Mouse (Mus musculus): ENCODE measurements around the gene Foxk1. TPM values are rescaled to one million over a fixed set of nuclear protein-coding genes. Genes with fewer than 3 reads are reported as not detected.
A peak's percentile ranks its signal among the peaks of the same experiment; 100 is the strongest.

The Foxk1 gene
- polyA plus RNA-seq, 1 experiment from 2014 or later, result 29.3 TPM

- ATAC-seq (peak; percentile 77), DNase-seq (ENCODE audit: low read depth, low spot score) (peak; percentile 75)
- ChIA-PET CTCF (interaction anchor here (3.2 kb wide), 1 partner anchor 16 kb away, joined by 16 read pairs; no protein-coding TSS in a partner anchor), POLR2A (interaction anchor here (0.6 to 1.8 kb wide), 2 partner anchors 18 to 61 kb away, joined by 3 to 6 read pairs; no protein-coding TSS in a partner anchor)
- in situ Hi-C loops (cut with MboI; ENCODE audit: low pct_unique_long_range_greater_than_20kb), result no loop called here
- no peaks in the 10 kb centered on the region for H3K27me3 ChIP-seq
- TF ChIP-seq CTCF (IDR thresholded peaks at IDR 0.05), result no peak
These were observed 62.5 kb downstream of the Foxk1 start, which contains the start of gene Ap5z1 for GRCm38 (mm10) chr5:142463461-142464454. TSS of gene Ap5z1 (plus strand) at chr5:142463944.

- POLR2A ChIA-PET, result no interaction called here
These were observed 67.1 kb downstream of the Foxk1 start for GRCm38 (mm10) chr5:142468375-142468774.

GRCm38 (mm10) chr5:142469796-142470195 lies 68.5 kb downstream of the Foxk1 start:
- no peak for TF ChIP-seq CTCF (IDR thresholded peaks at IDR 0.05)
- DNase-seq (ENCODE audit: low read depth, low spot score), result no peak
- in situ Hi-C loops (cut with MboI; ENCODE audit: low pct_unique_long_range_greater_than_20kb), result no loop called here
- no peak for ATAC-seq
- ChIA-PET CTCF (interaction anchor here (2.0 kb wide), 1 partner anchor 9 kb away, joined by 8 read pairs; no protein-coding TSS in a partner anchor), POLR2A (no interaction called here)
- no peaks in the 10 kb centered on the region for H3K27me3 ChIP-seq

More at GRCm38 (mm10) chr5:142468375-142468774, 67.1 kb downstream of the Foxk1 start:
- no peak for TF ChIP-seq CTCF (IDR thresholded peaks at IDR 0.05)
- CTCF ChIA-PET, result interaction anchor here (2.0 kb wide), 1 partner anchor 10 kb away, joined by 8 read pairs; no protein-coding TSS in a partner anchor
- in situ Hi-C loops (cut with MboI; ENCODE audit: low pct_unique_long_range_greater_than_20kb), result no loop called here
- H3K27me3 ChIP-seq, result no peaks in the 10 kb centered on the region
- DNase-seq (ENCODE audit: low read depth, low spot score) (no peak), ATAC-seq (no peak)

GRCm38 (mm10) chr5:142473696-142474095 lies 72.4 kb downstream of the Foxk1 start:
- DNase-seq (ENCODE audit: low read depth, low spot score) (no peak), ATAC-seq (no peak)
- CTCF ChIA-PET, result interaction anchor here (1.4 kb wide), 1 partner anchor 9 kb away, joined by 3 read pairs; no protein-coding TSS in a partner anchor
- TF ChIP-seq CTCF (IDR thresholded peaks at IDR 0.05), result no peak
- in situ Hi-C loops (cut with MboI; ENCODE audit: low pct_unique_long_range_greater_than_20kb), result no loop called here
- no peaks in the 10 kb centered on the region for H3K27me3 ChIP-seq
- POLR2A ChIA-PET, result no interaction called here

GRCm38 (mm10) chr5:142475669-142476068 lies 74.4 kb downstream of the Foxk1 start:
- no peak for TF ChIP-seq CTCF (IDR thresholded peaks at IDR 0.05)
- ChIA-PET CTCF (no interaction called here), POLR2A (no interaction called here)
- DNase-seq (ENCODE audit: low read depth, low spot score) (no peak), ATAC-seq (no peak)
- no peaks in the 10 kb centered on the region for H3K27me3 ChIP-seq
- in situ Hi-C loops (cut with MboI; ENCODE audit: low pct_unique_long_range_greater_than_20kb), result no loop called here

- peak; percentile 58 for DNase-seq (ENCODE audit: low read depth, low spot score)
- no peak for TF ChIP-seq CTCF (IDR thresholded peaks at IDR 0.05)
- in situ Hi-C loops (cut with MboI; ENCODE audit: low pct_unique_long_range_greater_than_20kb), result no loop called here
- H3K27me3 ChIP-seq, result no peaks in the 10 kb centered on the region
- ChIA-PET POLR2A (no interaction called here), CTCF (interaction anchor here (0.9 to 2.6 kb wide), 3 partner anchors 11 to 73 kb away, joined by 3 to 9 read pairs (median 3); partner anchors contain the start of gene Radil)
- peak; percentile 86 for ATAC-seq
These were observed 76.0 kb downstream of the Foxk1 start for GRCm38 (mm10) chr5:142477346-142477745.

GRCm38 (mm10) chr5:142477866-142478615 lies 76.7 kb downstream of the Foxk1 start:
- H3K27me3 ChIP-seq, result no peaks in the 10 kb centered on the region
- TF ChIP-seq CTCF (IDR thresholded peaks at IDR 0.05), result no peak
- in situ Hi-C loops (cut with MboI; ENCODE audit: low pct_unique_long_range_greater_than_20kb), result no loop called here
- ATAC-seq (no peak), DNase-seq (ENCODE audit: low read depth, low spot score) (no peak)
- CTCF ChIA-PET, result interaction anchor here (0.8 to 2.6 kb wide), 6 partner anchors 9 to 72 kb away, joined by 3 to 9 read pairs (median 4); partner anchors contain the start of gene Radil
- POLR2A ChIA-PET, result interaction anchor here (0.6 kb wide), 1 partner anchor 433 kb away, joined by 5 read pairs; no protein-coding TSS in a partner anchor

- ChIA-PET POLR2A (interaction anchor here (0.6 kb wide), 1 partner anchor 432 kb away, joined by 5 read pairs; no protein-coding TSS in a partner anchor), CTCF (interaction anchor here (0.7 to 2.6 kb wide), 5 partner anchors 8 to 71 kb away, joined by 3 to 9 read pairs (median 5); partner anchors contain the start of gene Radil)
- TF ChIP-seq CTCF (IDR thresholded peaks at IDR 0.05), result no peak
- ATAC-seq (no peak), DNase-seq (ENCODE audit: low read depth, low spot score) (peak; percentile 25)
- in situ Hi-C loops (cut with MboI; ENCODE audit: low pct_unique_long_range_greater_than_20kb), result no loop called here
- no peaks in the 10 kb centered on the region for H3K27me3 ChIP-seq
These were observed 77.6 kb downstream of the Foxk1 start for GRCm38 (mm10) chr5:142478829-142479435.

GRCm38 (mm10) chr5:142482512-142482911 lies 81.2 kb downstream of the Foxk1 start:
- no peaks in the 10 kb centered on the region for H3K27me3 ChIP-seq
- CTCF ChIA-PET, result interaction anchor here (0.7 to 1.4 kb wide), 3 partner anchors 9 to 69 kb away, joined by 3 to 6 read pairs (median 3); partner anchors contain the start of gene Radil
- POLR2A ChIA-PET, result interaction anchor here (0.6 kb wide), 1 partner anchor 513 kb away, joined by 3 read pairs; no protein-coding TSS in a partner anchor
- TF ChIP-seq CTCF (IDR thresholded peaks at IDR 0.05), result no peak
- in situ Hi-C loops (cut with MboI; ENCODE audit: low pct_unique_long_range_greater_than_20kb), result loop anchor here (10.0 kb wide), 1 partner anchor 62 kb away; no protein-coding TSS in a partner anchor
- ATAC-seq (no peak), DNase-seq (ENCODE audit: low read depth, low spot score) (no peak)
